Mouse (Mus musculus): ENCODE data around the gene Kcnk5.
A peak's percentile ranks its signal among the peaks of the same experiment; 100 is the strongest.

The Kcnk5 gene

DNA sequence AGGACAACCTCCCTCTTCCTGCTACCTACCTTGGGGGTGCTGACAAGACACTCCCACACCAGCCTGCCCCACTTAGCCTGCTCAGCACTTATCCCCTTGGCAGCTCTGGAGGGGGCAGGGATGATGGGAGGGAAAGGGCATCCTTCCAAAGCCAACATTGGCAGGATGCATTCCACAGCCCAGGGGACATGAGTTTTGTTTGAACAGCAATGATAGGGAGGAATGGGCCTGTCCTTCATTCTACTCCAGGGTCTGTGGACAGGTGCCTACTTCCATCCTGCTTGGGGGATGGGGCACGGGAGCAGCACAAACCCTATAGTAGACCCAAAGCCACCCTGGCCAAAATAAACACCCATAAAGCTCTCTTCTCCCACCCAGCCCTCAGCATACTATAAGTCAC lies 16.2 kb downstream of the Kcnk5 start:
- no peak for DNase-seq (ENCODE audit: low spot score)

DNA sequence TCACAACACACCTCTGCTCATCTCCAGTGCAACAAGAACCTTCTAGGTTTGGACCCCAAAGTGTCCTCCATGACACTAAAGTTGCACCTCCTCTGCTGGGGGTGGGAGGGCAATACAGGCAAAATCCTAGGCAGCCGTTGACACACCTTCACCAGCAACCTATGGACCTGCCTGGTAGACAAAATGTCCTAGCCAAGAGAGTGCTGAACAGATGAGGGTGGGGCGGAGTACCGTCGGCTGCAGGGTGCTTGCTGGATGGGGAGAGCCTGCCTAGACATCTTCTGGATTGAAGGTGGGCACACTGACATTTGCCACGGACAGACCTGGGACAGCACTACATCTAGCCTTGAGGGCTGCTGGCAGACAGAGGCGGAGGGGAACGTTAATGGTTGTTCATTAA lies 17.2 kb downstream of the Kcnk5 start:
- no peak for DNase-seq (ENCODE audit: low spot score)

DNA sequence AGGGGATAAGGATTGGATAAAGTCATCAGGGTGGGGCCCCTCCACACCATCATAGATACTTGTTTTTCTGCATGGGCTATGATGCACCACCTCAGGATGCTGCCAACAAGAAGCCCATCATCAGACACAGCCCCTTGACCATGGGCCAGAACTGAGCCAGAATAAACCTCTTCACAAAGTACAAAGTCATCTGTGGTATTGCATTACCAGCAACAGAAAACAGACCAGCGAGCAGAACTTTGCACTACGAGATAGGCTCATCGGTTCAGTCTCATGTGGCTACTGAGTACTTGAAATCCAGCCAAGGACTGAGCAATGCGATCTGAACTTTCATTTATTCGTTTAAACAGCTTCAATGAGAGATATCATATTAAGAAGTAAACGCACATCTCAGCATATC lies 18.9 kb downstream of the Kcnk5 start:
- DNase-seq (ENCODE audit: low spot score), result no peak

DNA sequence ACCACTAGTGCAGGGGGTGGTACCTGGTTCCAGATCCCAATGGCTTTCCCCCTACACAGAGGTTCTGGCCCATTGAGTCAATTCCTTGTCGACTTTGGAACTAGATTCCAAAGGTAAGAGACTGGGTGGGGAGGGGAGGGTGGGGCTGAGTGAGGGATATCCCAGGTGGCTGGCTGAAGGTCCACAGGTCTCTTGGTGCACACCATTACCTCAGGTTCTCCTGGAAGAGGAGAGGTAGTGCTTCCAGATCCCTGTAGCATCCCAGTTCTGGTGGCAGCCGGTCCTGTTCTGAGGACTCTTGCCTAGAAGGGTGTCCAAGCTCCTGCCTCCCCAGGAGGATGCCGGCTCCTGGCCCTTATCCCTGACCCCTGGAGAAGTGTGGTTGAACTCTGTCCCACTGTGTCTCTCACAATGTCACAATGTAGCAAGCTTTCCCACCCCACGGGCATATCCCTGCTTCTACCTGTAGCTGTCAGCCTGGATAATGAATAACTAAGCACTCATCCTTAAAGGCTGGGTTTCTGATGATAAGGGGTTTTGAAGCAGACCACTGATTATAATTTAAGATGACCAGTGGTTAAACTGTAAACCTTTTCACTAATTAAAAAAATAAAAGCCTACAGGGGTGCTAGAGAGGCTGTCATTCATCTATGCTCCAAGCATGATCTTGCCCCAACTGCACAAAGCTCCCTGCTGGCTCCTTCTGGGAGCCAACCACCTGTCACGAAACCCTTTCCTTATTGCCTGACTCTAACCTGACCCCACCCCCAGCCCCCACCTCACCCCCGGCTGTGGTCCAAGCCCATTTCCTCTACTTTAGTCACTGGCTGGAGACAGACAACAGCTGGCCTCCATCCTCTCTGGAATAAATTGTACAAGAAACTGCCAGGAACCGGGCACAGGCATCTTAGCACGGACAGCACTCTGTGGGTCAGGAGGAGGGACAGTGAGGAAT lies 22.6 kb downstream of the Kcnk5 start:
- DNase-seq (ENCODE audit: low spot score), result no peak

DNA sequence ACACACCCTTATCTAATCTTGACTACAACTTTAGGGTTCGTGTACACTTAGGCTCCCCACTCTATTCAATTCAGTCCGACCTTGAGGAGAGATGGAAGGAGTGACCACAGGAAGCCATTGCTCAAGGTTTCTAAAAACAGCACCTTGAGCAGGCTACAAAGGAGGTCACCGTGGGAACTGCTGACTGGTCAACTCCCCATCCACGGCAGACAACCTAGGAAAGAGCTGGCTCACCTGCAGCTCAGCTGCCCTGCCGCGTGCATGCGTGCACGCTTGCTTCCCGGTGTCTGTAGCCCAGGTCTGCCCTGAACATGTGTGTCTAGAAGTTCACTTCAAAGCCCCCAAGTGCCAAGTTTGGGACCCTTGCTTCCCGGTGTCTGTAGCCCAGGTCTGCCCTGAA lies 24.0 kb downstream of the Kcnk5 start:
- no peak for DNase-seq (ENCODE audit: low spot score)

DNA sequence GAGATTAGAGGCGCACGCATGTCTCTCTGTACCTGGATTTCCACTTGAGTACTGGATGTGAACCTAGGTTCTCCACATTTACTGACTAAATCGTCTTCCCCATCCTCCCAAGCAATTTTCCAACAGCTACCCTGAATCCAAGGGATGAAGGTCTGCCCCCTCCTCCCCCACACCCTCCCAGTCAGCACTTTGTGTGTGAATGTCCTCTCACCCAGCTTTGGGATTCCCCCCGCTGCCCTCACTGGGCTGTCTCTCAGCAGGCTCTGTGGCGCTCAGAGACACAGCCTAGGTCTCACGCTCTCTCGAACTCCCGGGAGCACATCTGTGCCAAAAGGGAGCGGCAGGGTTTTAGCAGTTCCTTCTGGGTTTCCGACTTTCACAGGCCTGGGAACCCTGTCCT lies 25.9 kb downstream of the Kcnk5 start:
- DNase-seq (ENCODE audit: low spot score), result no peak

DNA sequence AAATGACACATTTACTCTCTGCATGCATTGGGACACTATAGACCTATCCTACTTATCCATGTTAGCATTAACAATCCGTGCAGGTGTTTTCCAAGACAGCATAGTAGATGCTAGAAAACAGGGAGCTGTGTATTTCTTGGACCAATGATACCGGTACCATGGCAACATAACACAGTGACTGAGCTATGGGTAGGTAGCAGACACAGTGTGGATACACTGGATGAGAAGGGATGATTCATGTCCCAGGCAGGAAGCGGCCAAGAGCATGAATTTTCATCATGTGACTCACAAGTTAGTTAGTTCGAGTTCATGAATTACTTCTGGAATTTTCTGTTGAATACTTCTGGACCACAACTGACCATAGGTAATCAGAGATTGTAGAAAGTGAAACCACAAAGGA lies 26.7 kb downstream of the Kcnk5 start:
- no peak for DNase-seq (ENCODE audit: low spot score)

DNA sequence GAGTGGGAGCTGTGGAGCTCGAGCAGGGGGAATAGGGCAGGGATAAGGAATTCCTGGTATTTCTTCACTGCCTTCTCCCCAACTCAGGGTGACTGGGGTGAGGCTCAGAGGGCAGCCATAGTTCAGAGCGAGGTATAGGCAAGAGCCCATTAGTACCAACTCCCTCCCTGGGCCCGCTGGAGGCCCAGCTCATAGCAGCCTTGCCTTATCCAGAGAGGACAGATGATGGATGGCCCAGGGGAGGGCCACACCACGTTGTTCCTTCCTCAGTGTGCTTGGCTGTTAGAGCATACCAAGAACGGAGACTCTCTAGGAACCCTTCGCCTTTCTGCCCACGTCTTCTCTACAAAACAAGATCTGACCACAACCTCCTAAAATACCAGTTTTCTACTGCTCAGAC lies 27.4 kb downstream of the Kcnk5 start:
- DNase-seq (ENCODE audit: low spot score), result peak; percentile 30

DNA sequence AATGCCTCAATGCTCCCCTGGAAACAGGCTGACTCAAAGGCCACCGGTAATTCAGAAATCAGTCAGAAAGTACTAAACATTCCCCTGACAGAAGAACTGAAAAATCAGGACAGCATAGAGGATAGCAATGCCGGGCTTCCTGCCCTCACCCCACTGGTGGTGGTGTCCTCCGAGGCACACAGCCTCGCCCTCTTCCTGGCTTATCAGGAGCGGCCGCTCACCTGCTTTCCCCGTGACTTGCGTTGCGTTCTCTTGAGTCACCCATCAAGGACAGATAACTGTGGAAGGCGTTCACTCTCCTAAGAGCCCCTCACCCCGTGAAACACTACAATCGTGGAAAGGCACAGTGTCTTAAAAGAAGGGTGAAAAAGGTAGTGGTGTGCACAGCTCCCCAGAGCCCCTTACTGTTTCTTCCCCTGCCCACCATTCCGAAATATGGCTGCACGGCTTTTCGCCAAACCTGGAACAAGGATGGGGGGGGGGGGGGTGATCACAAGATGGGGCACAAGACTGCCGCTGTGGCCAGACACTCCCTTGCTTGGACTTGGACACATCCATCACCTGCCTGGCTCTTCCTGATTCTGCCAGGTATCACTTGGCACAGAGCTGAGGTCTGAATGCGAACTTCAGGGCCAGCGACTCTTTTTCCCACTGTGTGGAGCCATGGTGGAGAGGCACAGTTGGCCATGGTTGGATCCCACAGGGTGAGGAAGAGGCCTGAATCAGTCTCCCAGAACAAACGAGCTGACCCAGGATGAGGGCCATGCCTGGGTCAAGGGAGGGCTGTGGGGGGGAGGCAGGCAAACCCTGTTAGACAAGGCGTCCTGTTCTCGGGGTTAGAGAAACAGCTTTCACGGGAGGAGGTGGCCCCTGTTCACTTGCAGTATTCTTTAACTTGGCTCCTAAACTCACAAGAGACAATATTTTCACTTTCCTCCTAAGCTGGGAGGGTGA lies 32.2 kb downstream of the Kcnk5 start:
- no peak for DNase-seq (ENCODE audit: low spot score)

DNA sequence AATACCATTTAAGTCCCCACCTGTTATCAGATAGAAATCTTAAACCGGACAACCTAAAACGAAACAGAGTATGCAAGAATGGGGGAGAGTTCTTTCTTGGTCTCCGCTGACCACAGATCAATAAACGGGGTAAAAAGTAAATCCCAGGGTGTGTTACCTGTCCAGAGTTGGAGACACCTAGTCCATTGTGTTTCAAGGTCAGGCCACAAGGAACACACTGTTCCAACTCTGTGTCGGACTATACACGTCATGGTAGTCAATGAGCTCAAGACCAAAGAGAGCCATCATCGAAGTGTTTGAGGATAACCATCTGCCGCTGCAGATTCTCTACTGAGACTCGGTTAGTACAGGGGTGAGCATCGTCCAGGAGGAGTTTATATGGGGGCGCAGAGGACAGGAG lies 33.1 kb downstream of the Kcnk5 start:
- DNase-seq (ENCODE audit: low spot score), result no peak

DNA sequence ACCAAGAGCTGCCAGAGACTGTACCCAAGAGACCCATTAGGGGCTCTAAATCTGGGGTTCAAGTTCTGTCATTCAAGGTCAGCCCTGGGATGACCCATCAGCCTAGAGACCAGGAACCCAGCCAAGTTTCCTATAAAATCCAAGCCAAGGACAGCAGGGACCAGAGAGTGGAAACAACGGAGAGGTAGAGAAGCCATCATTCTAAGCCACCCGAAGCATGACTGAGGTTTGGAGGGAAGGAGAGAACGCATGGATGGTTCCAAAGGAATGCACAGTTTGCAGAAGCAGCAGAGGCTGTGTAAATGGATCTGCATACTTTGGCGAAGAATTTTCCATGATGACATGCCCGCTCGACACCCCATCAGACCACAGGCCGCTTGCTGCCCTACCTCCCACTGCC lies 33.8 kb downstream of the Kcnk5 start:
- DNase-seq (ENCODE audit: low spot score), result no peak

DNA sequence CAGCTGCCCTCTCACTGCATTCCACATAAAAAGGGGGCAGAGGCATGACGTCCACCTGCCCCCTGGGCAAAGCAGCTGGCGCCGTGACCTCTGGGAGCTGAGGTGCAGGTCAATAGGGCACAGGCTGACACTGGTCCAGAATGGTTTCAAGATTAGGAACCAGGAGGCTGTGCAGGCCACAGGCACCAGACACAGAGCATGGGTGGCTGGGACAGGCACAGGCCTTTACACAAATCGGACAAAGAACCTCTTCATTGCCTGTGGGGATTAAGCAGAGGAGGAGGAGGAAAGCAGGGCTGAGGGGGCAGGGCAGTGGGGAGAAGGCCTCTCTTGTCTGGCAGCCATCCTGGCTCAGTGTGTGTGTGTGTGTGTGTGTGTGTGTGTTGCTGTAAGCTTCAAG lies 37.5 kb downstream of the Kcnk5 start:
- peak; percentile 46 for DNase-seq (ENCODE audit: low spot score)

DNA sequence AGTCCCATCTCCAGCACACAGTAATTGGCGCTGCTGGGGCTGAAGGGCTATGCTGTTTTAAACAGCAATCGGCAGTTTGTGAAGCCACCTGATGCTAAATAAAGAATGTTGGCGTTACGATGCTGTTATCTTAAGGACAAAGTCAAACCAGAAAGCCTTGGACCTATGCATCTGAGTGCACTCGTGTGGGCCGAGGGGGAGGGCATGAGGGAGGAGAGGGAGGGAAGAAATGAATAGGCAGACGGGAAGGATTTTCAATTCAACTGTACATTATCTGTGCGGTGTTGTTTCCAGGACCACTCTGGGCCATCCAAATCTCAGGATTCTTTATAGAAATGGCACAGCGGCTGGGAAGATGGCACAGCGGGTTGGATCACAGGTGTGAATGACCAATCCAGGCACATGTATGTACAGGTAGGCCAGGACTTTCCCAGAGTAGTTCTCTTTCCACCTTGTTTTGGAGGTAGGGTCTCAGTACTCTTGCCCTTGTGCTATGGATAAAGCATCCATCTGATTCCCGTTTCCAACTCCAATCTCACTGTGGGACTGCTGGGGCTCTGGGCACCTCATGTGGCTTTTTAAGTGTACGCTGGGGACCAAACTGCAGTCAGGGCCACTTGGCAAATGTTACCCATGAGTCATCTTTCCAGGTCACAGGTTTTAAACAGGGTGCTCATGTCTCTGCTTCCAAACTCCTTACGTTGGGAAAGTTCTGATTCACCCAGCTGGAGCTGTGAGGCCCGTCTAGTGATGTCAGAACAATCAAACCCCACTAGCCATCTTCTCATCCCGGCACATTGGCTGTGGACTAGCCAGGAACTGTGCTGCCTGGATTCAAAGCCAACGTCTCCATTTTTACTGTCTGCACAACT lies 42.9 kb downstream of the Kcnk5 start, which contains the start of gene Saysd1:
Gene Saysd1 (minus strand): TSS at position 51 of the 872 bp plus-strand sequence.
- no peak for DNase-seq (ENCODE audit: low spot score)

DNA sequence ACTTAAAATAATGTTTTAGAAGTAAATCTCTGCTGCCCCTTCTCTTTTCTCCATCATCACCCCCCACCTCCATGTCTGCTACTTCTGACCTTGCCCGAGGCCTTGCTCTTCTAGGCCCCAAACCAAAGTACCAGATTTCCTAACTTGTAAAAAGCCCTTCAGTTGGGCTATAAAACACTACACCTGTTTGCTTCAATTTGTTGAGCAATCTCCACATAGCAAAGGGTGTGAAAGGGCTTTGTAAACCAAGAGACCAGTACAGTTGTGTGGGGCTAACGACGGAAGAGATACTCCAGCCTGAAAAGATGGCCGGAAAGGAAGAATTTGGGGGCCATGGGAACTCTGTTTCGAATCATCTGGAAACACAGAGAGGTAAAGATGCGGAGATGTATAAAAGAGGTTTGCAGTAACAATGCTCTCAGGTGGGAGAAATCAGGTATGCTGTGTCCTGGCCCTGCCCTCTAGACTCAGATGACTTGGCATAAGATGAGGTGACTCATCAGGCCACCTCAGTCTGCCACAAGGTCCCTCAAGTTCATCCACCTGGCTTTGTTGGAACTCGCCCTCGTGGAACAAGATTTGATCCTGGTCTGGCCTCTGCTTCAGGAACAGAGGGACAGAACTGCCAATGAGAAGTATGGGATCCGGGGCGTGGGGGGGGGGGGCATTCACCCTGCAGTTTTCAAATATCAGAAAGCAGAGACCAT lies 46.5 kb downstream of the Kcnk5 start:
- DNase-seq (ENCODE audit: low spot score), result no peak

DNA sequence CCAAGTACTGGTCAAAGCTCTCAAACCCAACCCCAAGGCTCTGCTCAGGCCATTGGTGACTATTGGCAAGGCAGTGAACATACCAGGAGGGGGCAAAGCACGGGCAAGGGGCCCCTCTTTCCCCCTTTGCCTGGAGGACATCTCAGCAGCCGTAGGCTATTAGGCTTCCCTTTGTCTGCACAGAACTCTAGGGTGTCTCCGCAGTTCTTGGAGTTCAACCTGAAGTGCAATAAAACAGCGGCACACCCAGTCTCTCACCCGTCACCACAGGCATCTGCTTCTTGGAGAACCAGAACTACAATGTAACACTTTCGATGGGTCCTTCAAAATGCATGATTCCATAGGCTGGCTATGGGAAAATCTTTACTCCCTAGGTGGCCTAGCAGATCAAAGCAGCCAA lies 53.4 kb downstream of the Kcnk5 start:
- DNase-seq (ENCODE audit: low spot score), result no peak

DNA sequence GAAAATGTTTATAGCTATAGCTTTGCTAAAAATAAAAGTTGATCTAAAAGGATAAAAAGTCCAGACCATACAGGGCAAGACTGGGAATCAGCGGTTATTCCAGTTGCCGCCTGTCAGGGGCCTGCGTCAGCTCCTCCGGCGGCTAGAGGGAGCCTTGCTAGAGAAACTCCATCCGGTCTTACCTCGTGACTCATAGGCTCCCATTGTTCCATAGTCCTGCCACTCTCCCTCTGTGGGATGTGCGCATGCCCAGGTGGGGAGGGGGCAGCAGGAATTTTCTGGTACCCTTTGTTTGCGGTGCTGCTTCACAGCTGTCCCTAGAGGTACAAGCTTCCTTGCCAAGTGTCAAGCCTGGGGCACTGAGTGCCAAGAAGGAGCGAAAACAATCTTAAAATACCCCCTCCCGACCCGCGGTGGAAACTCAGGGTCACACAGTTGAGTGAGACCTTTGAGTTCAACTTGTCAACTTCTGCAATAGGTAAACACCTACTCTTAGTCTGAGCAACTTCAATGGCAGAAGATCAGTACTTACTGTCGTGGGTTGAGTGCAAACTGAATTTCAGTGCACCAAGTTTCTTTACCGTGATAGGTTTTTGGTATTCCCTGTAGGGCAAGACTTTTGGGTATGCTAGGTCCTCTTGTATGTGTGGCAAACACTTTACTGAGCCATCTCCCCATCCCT lies 54.1 kb downstream of the Kcnk5 start:
- no peak for DNase-seq (ENCODE audit: low spot score)

DNA sequence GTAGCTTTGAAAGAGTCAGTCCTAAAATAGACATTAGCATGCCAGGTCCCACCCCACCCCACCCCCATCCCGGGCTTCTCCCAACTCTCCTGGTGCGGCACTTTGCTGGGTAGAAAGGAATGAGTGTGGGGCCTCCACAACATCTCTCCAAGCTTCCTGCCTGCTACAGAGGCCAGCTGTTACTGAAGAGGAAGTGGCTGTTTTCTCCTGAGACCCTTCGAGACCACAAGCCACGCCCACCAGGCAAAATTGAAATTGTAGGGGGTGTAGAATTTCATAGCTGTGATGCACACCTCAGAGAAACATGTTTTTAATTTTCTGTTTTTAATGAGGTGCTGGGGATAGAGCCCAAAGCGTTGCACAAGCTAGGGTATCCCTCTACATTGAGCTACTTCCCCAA lies 60.7 kb downstream of the Kcnk5 start:
- DNase-seq (ENCODE audit: low spot score), result no peak

DNA sequence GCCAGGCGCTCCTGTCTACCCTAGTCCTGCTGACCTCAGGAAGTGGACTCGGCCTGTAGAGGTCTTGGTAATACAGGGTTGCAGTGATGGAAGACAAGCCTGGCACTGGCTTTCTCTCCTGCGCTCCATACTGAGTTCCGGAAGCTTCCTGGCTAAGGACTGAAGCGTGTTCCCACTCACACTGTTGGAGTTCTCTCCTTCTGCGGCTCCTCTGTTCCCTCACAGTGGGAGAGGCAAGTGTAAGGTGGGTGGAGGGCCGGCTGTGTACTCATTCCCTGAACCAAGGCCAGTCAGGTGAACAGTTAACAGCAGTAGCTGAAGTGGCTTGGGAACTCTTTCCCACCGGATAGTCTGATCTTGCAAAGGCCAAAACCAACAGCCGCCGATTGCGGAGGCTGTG lies 61.6 kb downstream of the Kcnk5 start:
- DNase-seq (ENCODE audit: low spot score), result no peak

DNA sequence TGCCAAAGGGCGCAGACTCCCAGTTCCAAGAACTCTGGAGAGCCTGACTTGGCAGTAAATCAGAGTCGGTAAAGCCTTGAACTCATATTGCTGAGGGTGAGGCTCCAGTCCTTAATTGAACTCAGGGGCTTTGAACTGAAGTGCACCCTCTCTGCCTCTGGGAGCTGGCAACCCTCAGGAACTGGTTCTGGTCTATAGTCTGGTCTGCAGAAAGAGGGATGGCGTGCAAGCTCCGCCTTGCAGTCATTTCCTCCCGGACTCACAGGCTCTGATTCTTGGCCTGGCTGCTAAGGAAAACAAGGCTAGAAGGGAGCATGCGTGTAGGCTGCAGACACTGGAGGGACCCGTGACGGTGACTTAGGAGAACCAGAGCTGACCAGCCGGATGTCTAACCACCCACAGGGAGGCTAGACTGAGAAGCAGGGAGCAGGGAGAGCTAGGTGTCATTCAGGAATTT lies 65.4 kb downstream of the Kcnk5 start:
- DNase-seq (ENCODE audit: low spot score), result peak; percentile 37

DNA sequence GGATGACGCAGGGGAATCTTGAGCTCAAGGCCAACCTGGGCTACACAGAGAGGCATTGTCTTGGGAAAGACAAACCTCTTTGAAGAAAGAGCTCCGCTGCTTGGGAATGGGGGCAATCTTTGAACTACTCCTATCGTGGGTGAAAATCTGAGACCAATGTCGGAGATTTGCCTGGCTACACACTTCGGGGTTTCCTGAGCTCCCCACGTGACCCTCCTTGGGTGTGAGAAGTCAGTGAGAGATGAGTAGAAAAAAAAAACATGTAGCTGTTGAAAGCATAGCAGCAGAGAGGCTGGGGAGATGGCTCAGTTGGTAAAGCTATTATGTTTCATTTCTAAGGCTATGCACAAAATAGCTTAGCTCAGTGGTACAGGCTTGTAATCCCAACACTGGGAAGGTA lies 66.7 kb downstream of the Kcnk5 start:
- DNase-seq (ENCODE audit: low spot score), result no peak

DNA sequence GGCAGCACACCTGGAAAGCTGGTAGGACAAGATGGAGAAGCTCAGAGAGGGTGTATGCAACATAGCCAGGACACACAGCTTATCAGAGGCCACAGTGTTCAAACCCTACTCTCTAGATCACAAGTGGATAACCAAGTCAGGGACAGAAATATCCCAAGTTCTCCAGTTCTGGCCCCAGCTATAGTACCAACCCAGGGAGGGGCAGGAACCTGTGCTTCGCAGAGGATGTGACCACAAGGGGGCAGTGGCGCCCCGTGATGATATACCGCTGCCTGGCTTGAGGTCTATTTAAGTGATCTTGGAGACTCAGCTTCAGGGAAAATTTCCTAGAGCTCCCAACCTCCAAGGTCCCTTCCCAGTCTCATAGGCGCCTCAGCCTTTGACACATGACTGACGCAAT lies 67.6 kb downstream of the Kcnk5 start:
- DNase-seq (ENCODE audit: low spot score), result peak; percentile 91
